Mouse (Mus musculus) olfactory bulb, adult 2 months (tissue): Measurements from ENCODE around the gene Bcl2a1b.
"Not testable (repeated sequence)": the region's sequence is repeated elsewhere in the genome, so short reads cannot be mapped to it uniquely, and the experiment has no call there.

Experiments used
- CTCF ChIP-seq: fragments of 200-500 bp; IDR thresholded peaks from 2 replicates; pipeline ENCODE4 v1.5.1; 2012; ENCODE audit warnings: low read depth, mild to moderate bottlenecking, low read length, moderate library complexity; ENCODE audit not compliant: insufficient read depth
- POLR2A ChIP-seq: fragments of 200-500 bp; IDR thresholded peaks from 2 replicates; pipeline ENCODE4 v1.6.1; 2012; ENCODE audit warnings: mild to moderate bottlenecking, low read depth, low read length, moderate library complexity; ENCODE audit not compliant: insufficient read depth

GRCm38 (mm10) chr9:89179469-89179868, 19.5 kb upstream of the Bcl2a1b start:
- TF ChIP-seq POLR2A, CTCF: not testable (repeated sequence)
